Mouse (Mus musculus) urinary bladder, postnatal 4 days (tissue): ENCODE measurements around the gene Muc13.

ENCODE experiments used
- DNase-seq, 2 experiments: peaks; one replicate each; pipeline ENCODE4 v3.0.0; 2021 to 2022; ENCODE audit warnings: low spot score in 2 of 2

Muc13 gene

DNA sequence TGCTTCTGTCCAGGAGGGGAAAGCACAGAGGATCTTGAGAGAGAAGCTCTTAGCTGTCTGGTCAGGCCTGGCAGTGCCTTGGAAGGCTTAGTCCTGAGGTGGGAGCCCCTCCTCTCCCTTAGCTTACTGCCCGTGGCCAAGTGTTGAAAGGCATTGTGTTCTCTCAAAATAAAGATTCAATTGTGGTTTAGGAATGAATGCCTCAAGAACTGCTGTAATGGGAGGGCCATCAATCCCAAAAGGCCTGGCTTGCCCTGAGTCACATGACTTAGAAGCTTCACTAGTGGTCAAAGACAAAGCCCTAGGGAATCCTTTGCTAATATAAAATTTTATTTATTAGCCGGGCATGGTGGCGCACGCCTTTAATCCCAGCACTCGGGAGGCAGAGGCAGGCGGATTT is 30.8 kb downstream of the Muc13 start:
- DNase-seq, result no peak

DNA sequence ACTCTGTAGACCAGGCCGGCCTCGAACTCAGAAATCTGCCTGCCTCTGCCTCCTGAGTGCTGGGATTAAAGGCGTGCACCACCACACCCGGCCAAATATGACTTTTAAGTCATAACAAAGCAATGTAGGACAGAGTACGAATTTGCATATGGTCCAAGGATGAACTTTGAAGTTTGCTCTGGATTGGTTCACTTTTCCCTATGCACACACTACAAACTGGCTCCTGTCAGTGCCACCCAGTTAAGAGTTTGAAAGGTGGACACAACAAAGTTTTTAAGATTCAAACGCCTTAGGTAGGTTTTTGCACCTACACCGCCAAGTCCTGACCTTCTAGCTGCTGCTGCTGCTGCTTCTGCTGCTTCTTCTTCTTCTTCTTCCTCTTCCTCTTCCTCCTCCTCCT is 34.7 kb downstream of the Muc13 start:
- no peak for DNase-seq

DNA sequence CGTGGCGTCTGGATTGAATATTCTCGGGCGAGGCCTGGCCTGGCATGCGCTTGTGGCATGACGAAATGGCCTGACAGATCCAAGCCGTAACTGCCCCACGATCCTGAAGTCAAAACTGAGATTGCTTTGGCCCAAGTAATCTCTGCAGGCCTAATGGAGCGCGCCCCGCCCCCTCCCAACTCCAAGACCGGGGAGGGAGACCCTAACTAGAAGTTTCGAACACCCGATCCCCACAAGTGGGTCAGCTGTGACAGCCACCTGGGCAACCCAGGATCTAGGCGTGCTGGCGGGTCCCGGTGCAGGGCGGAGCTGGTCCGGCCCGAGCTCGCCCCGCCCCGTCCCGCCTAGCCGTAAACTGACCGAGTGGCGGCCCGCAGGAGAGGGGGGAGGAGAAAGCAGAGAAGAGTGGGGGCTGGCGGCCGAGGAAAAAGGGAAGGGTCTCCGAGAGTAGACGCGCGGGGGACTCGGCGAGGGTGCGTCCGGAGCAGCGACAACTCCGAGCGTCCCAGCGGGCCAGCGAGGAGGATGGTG is 35.5 kb downstream of the Muc13 start, which contains the start of gene Itgb5:
Gene Itgb5 (plus strand): TSS at position 365 of the 531 bp plus-strand sequence.
- DNase-seq, result peak; percentile 71 to 83

DNA sequence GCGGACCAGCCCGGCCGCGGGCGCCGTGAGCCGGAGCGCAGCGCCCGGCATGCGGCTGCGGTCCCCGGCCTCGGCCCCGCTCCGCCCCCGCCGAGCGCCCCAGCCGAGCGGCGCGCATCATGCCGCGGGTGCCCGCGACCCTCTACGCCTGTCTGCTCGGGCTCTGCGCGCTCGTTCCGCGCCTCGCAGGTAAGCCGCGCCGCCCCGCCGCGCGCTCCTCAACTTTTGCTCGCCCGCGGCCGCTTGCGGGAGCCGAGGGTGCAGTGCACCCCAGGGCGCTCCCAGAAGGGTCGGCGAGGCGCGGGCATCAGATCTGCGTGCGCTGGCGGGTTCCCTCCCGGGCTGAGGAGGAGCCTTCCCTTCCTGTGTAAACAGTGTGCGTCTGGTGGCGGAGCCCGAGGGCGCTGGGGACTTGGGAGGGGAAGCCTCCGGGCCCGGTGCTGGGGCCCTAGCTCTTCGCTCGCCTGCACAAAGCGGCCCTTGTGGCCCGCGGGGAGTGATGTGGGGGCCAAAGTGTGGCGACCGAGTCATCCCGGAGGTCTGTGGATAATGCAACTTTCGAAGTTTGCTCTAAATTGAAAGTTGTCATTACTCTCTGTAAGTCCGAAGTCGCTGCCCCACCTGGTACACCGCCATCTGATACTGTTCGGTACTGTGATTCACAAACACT is 36.1 kb downstream of the Muc13 start:
- DNase-seq, result peak in 1 of 2 experiments; percentile 56

DNA sequence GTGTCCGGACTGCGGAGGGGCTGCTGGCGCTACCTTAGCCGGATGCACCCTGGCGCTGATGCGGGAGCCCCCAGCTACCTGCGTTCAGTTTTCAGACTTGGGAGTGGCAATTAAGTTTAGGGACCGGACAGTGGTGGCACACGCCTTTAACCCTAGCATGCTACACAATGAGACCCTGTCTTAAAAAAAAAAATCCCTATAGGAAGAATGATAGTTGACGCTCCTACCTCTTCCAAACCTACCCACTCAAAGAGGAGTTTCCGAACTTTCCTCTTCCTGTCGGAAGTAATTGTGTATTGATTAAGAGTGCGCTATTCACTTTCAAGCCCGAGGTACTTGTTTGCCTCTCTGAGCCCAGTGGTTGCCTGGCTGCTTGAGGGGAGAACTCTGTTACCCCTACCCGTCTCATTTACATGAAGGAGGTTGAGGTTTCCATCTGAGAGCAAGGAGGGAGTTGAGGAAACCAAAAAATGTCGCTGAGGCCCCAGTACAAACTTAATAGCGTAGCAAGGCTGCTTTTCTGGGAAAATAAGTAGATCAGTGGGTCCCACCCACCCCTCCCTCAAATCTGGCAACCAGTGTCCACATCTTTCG is 36.8 kb downstream of the Muc13 start:
- DNase-seq, result no peak

DNA sequence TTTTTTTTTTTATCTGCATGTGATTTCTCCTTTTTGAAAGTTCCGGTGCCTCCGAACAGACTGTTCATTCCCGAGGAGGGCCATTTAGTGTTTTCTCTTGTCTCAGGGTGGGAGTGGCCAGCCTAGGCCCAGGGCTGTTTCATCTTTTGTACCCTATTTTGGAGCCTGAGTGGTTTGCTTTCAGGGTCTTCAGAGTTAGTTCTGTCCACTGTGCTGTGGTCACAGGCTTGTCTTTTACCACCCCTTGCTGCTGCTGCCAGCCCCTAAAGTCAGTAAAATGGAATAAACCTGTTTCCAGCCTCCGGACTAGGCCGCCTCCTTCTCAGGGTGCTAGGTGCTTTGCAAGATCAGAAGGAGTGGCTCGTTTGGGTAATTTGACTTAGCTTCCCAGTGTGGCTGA is 38.2 kb downstream of the Muc13 start:
- DNase-seq, result no peak

DNA sequence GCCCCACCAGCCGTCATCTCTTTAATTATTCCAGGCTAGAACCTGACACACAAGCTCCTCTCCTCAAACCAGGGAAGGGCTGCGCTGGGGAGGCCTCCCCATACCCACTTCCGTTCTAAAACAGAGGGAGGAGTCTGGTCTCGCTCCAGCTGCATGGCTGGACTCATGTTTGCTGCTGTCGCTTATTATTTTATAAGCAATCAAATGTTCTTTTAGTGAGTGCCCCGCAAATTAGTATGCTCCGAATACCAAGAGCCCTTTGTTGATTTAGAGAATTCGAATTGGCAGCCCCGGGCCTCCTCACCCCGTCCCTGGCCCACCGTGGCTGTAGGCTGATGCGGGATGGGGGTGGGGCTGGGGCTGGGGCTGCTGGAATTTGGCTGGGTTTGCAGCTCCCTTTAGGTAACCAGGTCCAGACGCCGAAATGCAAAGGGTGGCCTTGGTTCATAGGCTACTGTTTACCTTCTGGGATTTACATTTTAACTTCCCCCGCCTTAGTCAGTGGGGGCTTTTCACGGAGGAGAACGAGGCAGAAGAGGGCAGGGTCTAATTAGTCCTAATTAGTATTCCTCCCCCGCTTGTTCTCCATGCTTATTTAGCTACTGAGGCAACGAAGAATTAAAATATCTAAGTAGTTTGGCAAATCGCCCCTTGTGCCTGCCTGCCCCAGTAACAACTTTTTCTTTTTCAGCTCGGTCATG is 39.0 kb downstream of the Muc13 start:
- DNase-seq, result no peak

DNA sequence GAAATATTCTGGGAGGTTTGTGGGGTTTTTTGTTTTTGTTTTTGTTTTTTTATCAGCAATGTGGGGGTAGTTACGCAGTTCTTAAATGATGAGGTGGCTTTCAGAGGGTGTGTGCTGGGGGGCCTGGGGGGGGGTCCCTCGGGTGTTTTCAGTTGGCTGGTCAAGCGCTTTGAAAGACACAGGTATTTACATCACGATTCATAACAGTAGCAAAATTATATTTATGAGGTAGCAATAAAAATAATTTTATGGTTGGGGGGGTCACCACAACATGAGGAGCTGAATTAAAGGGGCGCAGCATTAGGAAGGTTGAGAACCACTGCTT is 39.6 kb downstream of the Muc13 start:
- DNase-seq, result no peak

DNA sequence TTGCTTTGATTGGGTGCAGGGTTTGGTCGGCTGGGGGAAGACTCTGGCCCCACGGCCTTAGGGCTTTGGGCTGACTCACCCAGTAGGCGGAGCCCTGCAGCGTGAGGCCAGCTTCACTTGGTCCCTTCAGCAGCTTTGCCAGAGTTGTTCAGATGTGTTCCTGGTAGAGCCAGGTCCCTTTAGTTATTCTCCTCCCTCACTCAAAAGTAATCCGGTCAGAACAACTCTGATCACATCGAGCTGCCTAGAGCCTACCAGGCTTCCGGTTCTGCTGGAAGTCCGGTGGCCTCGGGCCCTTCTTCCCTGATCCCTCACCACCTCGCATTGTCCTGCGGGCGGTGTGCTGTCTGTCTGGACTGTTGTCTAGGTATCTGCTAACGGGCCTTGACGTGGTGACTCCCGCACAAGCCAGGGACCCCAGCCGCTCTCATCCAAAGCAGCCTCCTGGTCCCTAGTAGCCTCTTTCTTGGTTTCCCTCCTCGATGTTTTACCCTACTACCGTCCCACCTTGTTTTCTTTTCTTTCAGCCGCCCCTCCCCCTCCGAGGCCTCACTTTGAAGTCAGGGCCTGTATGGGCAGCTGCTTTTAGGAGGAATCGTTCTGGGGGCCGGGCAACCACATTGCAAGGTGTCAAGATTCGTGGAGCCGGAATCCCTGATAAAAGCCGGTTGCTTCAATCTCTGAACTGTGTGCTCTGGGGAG is 40.1 kb downstream of the Muc13 start:
- peak in 1 of 2 experiments; percentile 33 for DNase-seq

DNA sequence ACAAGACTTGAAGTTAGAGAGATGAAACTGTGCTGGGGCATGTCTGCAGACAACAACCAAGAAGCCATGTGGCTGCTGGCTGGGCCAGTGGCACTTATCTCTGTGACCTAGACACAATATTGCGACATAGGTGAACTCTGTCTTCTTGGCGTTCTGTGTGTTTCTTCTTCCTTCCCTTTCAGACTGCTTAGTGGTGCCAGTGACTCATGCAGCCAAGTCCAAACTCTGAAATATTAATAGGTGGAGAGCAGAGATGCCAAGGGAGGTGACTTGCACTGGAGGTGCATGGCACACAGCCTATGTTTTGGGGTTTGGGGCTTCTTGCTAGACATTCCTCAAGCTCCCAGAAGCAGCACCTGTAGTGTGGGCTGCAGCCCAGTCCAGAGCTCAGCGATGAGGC is 42.8 kb downstream of the Muc13 start:
- no peak for DNase-seq

DNA sequence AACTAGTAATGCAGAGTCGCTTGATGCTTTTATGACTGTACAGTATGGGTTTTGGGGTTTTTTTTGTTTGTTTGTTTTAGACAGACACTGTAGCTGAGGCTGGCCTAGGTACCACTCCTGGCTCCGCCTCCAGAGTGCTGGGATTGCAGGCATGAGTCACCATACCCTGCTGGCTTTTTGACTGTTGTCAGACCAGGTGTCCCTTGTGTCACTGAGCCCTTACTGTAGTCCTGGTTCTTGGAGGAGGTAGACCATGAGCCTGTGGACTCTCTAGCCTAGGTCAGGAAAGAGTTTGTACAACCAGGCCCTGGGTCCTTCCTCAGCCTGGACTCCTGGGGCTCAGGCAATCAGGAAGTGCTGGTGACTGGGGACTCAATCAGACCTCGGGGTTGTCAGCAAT is 43.4 kb downstream of the Muc13 start:
- no peak for DNase-seq

DNA sequence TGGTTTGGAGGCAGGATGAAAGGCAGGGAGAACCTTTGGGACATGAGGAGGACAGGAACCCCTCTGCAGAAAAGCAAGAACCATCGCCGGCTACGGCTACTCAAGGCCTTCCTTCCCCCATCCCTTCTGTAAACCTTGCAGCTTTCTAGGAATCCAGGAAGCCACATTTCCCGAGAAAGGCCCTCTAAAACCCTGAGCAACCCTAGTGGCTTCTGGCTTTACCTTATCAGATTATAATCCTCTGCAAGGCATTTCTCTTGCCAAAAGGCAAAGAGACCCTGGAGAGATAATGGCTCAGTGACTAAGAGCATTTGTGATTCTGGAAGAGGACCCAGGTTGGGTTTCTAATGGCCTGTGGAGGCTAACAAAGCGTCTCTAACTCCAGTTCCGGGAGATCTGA is 46.8 kb downstream of the Muc13 start:
- DNase-seq, result no peak

DNA sequence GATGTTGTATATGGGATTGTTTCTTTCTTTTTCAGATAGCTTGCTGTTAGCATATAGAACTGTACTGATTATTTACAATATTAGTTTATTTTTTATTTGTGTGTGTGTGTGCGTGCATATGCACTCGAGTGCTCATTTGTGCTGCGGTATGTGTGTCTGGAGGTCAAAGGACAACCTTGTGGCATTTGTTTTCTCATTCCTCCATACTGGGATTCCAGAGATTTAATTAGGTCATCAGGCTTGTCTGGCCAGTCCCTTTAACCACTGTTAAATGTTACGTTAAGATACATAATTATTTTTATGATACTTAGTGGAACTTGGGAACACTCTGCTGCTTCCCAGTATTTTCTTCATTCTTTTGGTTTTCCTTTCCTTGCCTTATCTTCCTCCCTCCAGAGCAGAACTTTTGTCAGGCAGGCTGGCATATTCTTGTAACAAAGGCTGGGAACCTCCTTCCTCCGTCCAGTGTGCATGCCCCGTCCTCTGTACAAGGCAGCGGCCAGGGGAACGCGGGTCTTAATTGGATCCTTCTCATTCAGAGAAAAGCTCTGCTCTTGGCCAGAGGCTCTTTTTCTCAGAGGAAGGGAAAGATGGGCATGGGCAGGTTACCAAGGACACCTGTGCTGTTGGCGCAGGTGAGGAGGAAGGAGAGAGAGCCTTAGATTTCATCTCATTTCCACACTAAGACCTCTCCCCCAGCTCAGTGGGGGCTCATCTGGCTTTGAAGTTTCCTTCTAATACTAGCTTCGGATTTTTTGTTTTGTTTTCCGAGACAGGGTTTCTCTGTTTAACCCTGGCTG is 48.4 kb downstream of the Muc13 start:
- DNase-seq, result no peak

DNA sequence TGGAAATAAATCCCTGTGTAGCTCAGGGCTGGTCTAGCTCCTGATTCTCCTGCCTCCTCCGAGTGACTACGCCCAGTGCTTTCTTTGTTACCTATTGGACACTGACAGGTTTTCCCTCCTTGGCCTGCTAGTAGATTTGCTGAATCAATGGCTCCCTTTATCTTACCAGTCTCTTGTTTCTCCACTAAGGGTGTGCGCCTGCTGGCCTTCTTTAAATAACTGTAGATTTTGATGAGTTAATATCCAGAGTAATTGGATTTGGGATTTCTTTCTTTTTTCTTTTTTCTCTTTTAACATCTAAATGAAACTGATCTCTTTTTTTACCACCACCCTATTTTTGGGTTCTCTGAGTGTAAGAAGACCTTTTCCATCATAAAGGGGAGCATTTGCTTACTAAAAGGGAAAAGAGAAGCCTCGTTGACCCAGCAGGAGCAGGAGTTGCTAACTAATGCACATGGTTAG is 50.3 kb downstream of the Muc13 start:
- DNase-seq, result no peak

DNA sequence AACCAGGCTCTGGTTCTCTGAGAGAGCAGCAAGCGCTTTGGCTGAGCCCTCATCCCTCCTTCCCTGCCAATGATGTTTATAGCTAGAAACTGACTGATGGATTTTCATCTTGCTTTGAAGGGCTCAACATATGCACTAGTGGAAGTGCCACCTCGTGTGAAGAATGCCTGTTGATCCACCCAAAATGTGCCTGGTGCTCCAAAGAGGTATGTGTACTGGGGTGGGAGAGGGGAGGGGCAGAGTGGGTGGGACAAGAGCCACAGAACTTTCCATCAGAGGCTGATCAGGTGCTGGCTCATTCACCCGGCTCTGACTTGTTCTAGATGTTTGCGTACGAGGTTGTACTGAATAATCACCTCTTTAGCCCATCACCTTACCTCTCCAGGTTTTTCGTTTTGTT is 51.0 kb downstream of the Muc13 start:
- DNase-seq, result no peak

DNA sequence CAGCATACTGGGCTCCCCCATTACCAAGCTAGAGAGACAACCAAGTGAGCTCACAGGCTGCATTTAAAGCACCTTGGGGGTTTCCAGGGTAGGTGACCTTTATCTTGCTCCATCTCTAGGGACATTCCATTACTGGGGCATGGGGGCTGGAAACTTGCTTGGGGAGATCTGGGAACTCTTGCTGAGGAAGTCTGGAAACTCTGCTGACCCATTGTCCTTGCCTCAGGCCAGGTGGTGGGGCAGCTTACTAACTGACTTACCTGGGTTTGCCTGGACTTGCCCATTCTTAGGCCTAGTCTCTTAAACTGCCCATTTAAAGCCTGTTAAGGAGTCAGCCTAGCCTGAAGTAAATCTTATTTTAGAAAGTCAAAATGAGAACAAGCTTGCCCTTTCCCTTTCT is 59.4 kb downstream of the Muc13 start:
- no peak for DNase-seq

DNA sequence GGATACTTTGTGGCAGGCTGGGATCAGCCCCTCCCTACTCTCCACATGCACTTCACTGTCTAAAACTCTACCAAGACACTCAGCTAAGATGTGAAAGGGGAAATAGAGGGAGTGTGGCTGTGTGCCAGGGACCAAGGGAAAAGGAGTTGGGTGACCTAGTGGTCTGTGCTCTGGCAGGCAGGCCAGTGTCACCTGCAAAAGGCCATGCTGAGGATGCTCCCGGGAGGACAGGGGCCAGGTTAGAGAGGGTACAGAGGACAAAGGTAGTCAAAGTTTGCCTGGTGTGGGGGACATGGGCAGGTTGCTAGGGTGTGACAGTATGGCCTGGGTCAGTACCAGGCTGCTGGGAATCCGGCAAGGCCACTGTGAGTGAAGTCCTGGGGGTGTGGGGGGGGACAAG is 64.9 kb downstream of the Muc13 start:
- no peak for DNase-seq

DNA sequence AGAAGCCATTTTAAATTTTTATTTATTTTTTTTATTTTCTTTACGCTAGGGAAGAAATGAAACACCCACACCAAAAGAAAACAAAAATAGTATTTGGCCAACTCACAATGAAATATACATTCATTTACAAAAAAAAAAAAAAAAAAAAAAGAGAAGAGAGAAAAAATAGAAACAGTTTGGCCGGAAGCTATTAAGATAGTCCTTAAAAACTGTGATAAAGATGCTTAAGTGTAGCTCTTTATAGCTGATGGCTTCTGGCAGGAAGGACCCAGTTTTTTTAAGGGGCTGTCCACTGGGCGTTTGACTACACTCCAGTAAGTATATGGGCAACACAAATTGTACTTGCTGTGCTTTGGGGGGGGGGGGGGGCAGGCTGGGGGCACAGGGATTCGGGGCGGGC is 65.5 kb downstream of the Muc13 start:
- DNase-seq, result no peak

DNA sequence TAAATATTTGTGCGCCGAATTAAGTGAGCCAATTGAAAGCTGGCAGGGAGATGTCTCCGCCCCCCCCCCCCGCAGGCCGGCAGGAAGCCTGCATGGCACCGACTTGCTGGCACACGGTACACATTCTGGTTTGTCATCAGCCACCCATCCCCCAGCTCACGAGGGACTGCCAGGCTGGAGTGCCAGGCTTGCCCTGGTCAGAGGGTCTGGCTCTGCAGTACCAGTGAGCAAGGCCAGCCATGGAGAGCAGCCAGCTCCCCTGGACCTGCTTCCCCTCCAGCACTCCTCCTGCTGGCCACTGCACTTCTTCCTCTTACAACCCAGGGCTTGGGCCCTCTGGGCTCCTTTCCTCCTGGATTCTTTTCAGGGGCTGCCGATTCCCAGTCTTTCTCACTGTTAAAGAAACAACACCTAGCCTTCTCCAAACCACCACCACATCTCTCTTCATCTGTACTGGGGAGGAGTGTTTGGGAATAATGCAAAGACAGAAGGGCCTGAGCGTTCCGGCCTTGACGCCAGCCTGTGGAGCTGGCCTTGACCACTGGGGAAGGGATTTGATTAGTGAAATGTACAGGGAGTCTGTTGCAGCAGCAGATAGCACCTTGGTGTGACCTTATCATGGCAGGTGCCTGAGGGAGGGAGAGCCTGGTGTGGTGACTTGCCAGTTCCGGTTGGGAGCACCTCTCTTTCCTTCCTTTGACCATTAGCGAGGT is 66.3 kb downstream of the Muc13 start:
- DNase-seq, result peak in 1 of 2 experiments; percentile 53

DNA sequence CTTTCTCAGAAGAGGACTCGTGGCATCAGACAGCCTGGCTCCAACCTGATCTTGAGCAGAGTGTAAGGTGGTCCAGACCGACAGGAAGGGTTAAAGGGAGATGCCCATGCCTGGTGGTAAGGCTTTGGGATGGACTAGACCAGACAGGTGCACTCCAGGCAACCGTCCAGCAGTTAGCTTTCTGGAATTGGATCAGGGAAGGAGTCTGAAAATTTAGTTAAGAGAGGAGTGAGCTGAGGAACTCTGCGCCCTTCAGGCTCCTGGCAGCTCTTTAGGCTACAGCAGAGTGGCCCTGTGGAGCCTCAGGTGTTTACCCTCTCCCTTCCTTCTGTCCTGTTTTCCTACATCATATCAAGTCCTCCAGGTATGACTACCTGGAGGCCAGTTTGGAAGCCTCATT is 68.6 kb downstream of the Muc13 start:
- DNase-seq, result no peak

DNA sequence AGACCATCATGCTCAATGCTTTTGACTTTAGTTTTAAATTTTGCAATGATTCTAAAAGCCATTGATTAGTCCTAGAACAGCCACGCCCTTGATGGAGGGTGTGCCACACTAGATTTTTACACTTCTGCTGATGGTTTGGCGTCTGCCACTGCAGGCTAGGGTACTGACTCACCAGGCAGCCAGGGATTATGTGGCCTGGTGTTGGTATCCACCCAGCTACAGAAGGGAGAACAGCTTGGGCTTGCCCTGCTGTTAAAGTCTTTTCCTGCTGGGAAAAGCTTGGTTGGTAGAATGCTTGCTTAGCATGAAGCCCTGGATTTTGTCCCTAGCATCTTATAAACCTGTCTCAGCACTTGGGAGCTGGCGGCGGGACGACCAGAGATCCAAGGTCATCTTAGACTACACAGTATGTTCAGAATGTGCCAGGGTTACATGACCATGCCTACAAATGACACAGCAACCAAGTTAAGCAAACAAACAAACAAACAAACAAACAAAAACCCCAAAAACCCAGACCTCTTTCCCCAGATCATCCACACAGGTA is 69.4 kb downstream of the Muc13 start:
- no peak for DNase-seq
